Mouse (Mus musculus): ENCODE measurements around the gene Chchd6. TPM values are rescaled to one million over a fixed set of nuclear protein-coding genes. Genes with fewer than 3 reads are reported as not detected.
A peak's percentile ranks its signal among the peaks of the same experiment; 100 is the strongest.

The Chchd6 gene
- total RNA-seq, 2 experiments from 2014 or later: 75.9 to 79.0 TPM

GRCm38 (mm10) chr6:89615373-89615755 lies 19.9 kb upstream of the Chchd6 start:
- TF ChIP-seq CTCF (IDR thresholded peaks at IDR 0.05): no peak
- Histone ChIP-seq H3K27ac (no peak overlapping the region), H3K4me3 (no peak overlapping the region)
- intact Hi-C loops (cut with DNase I): no loop called here
- DNase-seq (ENCODE audit: extremely low spot score in 1 of 2, low spot score in 2 of 2): no peak

GRCm38 (mm10) chr6:89614596-89615372 lies 19.3 kb upstream of the Chchd6 start:
- H3K27ac ChIP-seq: no peak overlapping the region
- no peak for TF ChIP-seq CTCF (IDR thresholded peaks at IDR 0.05)
- no peak overlapping the region for H3K4me3 ChIP-seq
- DNase-seq (ENCODE audit: extremely low spot score in 1 of 2, low spot score in 2 of 2): no peak
- intact Hi-C loops (cut with DNase I): no loop called here

GRCm38 (mm10) chr6:89614107-89614471 lies 18.6 kb upstream of the Chchd6 start:
- H3K27ac ChIP-seq: no peak overlapping the region
- DNase-seq (ENCODE audit: extremely low spot score in 1 of 2, low spot score in 2 of 2): no peak
- intact Hi-C loops (cut with DNase I): no loop called here

GRCm38 (mm10) chr6:89613336-89614106 lies 18.1 kb upstream of the Chchd6 start:
- Histone ChIP-seq H3K27ac (no peak overlapping the region), H3K4me3 (no peak overlapping the region)
- DNase-seq (ENCODE audit: extremely low spot score in 1 of 2, low spot score in 2 of 2): peak; percentile 35 to 49
- TF ChIP-seq CTCF (IDR thresholded peaks at IDR 0.05): no peak
- intact Hi-C loops (cut with DNase I): no loop called here

More at GRCm38 (mm10) chr6:89614107-89614471, 18.6 kb upstream of the Chchd6 start:
- no peak for TF ChIP-seq CTCF (IDR thresholded peaks at IDR 0.05)
- no peak overlapping the region for H3K4me3 ChIP-seq

- TF ChIP-seq CTCF (IDR thresholded peaks at IDR 0.05): peak; percentile 18
- Histone ChIP-seq H3K27ac (no peak overlapping the region), H3K4me3 (no peak overlapping the region)
- no peak for DNase-seq (ENCODE audit: extremely low spot score in 1 of 2, low spot score in 2 of 2)
- intact Hi-C loops (cut with DNase I): no loop called here
These were observed 12.5 kb upstream of the Chchd6 start for GRCm38 (mm10) chr6:89607999-89608398.

GRCm38 (mm10) chr6:89606096-89606495 lies 10.6 kb upstream of the Chchd6 start:
- H3K4me3 ChIP-seq: no peak overlapping the region
- intact Hi-C loops (cut with DNase I): no loop called here
- no peak for DNase-seq (ENCODE audit: extremely low spot score in 1 of 2, low spot score in 2 of 2)
- TF ChIP-seq CTCF (IDR thresholded peaks at IDR 0.05): no peak
- H3K27ac ChIP-seq: no peak overlapping the region

GRCm38 (mm10) chr6:89596510-89596909 lies 1.1 kb upstream of the Chchd6 start:
- DNase-seq (ENCODE audit: extremely low spot score in 1 of 2, low spot score in 2 of 2): no peak
- intact Hi-C loops (cut with DNase I): no loop called here
- H3K27ac ChIP-seq: no peak overlapping the region
- no peak for TF ChIP-seq CTCF (IDR thresholded peaks at IDR 0.05)
- no peak overlapping the region for H3K4me3 ChIP-seq

- TF ChIP-seq CTCF (IDR thresholded peaks at IDR 0.05): no peak
- H3K27ac ChIP-seq: no peak overlapping the region
- intact Hi-C loops (cut with DNase I): no loop called here
These were observed 310 bp upstream of the Chchd6 start for GRCm38 (mm10) chr6:89595777-89596146.

GRCm38 (mm10) chr6:89592016-89592415 lies 3.4 kb downstream of the Chchd6 start:
- Histone ChIP-seq H3K4me3 (no peak overlapping the region), H3K27ac (no peak overlapping the region)
- no peak for TF ChIP-seq CTCF (IDR thresholded peaks at IDR 0.05)
- intact Hi-C loops (cut with DNase I): no loop called here
- no peak for DNase-seq (ENCODE audit: extremely low spot score in 1 of 2, low spot score in 2 of 2)

More at GRCm38 (mm10) chr6:89595777-89596146, 310 bp upstream of the Chchd6 start:
- peak overlapping the region; percentile 88; the same call in 1 of the 2 replicates for H3K4me3 ChIP-seq
- DNase-seq (ENCODE audit: extremely low spot score in 1 of 2, low spot score in 2 of 2): no peak

- Histone ChIP-seq H3K27ac (no peak overlapping the region), H3K4me3 (no peak overlapping the region)
- no peak for TF ChIP-seq CTCF (IDR thresholded peaks at IDR 0.05)
- DNase-seq (ENCODE audit: extremely low spot score in 1 of 2, low spot score in 2 of 2): no peak
- intact Hi-C loops (cut with DNase I): no loop called here
These were observed 3.9 kb downstream of the Chchd6 start for GRCm38 (mm10) chr6:89591531-89591930.

- TF ChIP-seq CTCF (IDR thresholded peaks at IDR 0.05): no peak
- no peak for DNase-seq (ENCODE audit: extremely low spot score in 1 of 2, low spot score in 2 of 2)
- Histone ChIP-seq H3K27ac (peak overlapping the region; percentile 65; the same call in 1 of the 2 replicates), H3K4me3 (no peak overlapping the region)
- intact Hi-C loops (cut with DNase I): no loop called here
These were observed 9.8 kb downstream of the Chchd6 start for GRCm38 (mm10) chr6:89585696-89586095.

GRCm38 (mm10) chr6:89584634-89585409 lies 10.6 kb downstream of the Chchd6 start:
- TF ChIP-seq CTCF (IDR thresholded peaks at IDR 0.05): no peak
- Histone ChIP-seq H3K4me3 (no peak overlapping the region), H3K27ac (peak overlapping the region; percentile 65)
- peak; percentile 32 to 41 for DNase-seq (ENCODE audit: extremely low spot score in 1 of 2, low spot score in 2 of 2)
- intact Hi-C loops (cut with DNase I): no loop called here

Measured in left cerebral cortex, adult 2 months (tissue).